Mouse (Mus musculus): ENCODE measurements at regions not wholly inside any gene's neighbourhood (a gene's known extent, or its start where the extent isn't known, plus 50 kb on each side); places are given as distances from the start of the nearest gene placed in this dataset.

GRCm38 (mm10) chr7:121257466-121257865, 134.2 kb upstream of the Hs3st2 start:
- TF ChIP-seq CTCF (IDR thresholded peaks at IDR 0.05; ENCODE audit: borderline replicate concordance, insufficient read depth, low read depth, low read length) (no peak), POLR2A (IDR thresholded peaks at IDR 0.05; ENCODE audit: borderline replicate concordance, insufficient read depth, low read length) (no peak)
